Comparison of ENCODE assay signal across 14 mouse cellular contexts in the genomic region with DNA sequence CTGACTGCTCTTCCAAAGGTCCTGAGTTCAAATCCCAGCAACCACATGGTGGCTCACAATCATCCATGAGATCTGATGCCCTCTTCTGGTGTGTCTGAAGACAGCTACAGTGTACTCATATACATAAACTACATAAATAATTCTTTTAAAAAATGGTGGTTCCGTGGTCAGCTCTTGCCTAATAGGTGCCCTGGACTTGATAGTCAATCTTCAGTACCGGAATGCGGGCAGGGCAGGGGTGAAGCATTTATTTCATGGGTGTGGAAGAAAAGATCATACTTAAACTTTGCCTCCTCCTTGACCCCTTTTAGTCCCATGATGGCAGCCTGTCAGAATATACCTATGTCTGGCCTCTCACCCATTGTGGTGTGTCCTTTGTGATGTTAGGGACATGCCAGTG. TPM values are rescaled to one million over a fixed set of nuclear protein-coding genes. Genes with fewer than 3 reads are reported as not detected.
"Had no signal": no experiment of that assay in that cellular context is flagged by ENCODE, and none has a peak within 500 bp of the region (broad histone marks: within the 10 kb centered on the region; RNA-seq: fewer than 3 reads in every experiment).

No protein-coding gene starts in this region.

- H3K4me3 ChIP-seq: limb, embryonic 12.5 days; liver, embryonic 13.5 days; lung, embryonic 15.5 days; midbrain, embryonic 15.5 days; neural tube, embryonic 13.5 days had no signal

- DNase-seq: kidney, adult 8-10 months; liver; liver, embryonic 13.5 days; liver, postnatal 0 days; right cerebral cortex, postnatal 14 days; thymus, postnatal 4 days had no signal

- H3K27ac ChIP-seq: limb, embryonic 12.5 days; liver, embryonic 13.5 days; lung, embryonic 15.5 days; midbrain, embryonic 15.5 days; neural tube, embryonic 13.5 days; stomach, postnatal 0 days had no signal

RNA-seq across cellular contexts. Expression of a gene that starts 5.6 kb away (rescaled TPM):
- total RNA-seq: layer of hippocampus, postnatal 10 days had no signal

RNA-seq across cellular contexts. Expression of a gene that starts 20.3 kb away (rescaled TPM):
- total RNA-seq: megakaryocyte progenitor cell, adult 5-6 weeks; monocyte, adult 5-6 weeks had no signal

RNA-seq across cellular contexts. Expression of a gene that starts 32.6 kb away (rescaled TPM):
- total RNA-seq: megakaryocyte progenitor cell, adult 5-6 weeks; monocyte, adult 5-6 weeks had no signal

RNA-seq across cellular contexts. Expression of a gene that starts 36.8 kb away (rescaled TPM):
- total RNA-seq: monocyte, adult 5-6 weeks had no signal
